Mouse (Mus musculus) embryonic stem cell, embryonic (primary cell): ENCODE measurements around the gene Mblac1.

Experiments used
- CTCF ChIA-PET, 4 experiments: fragments of 300-600 bp in 2 of 4; fragments of 350-600 bp in 2 of 4; sonication (Branson Sonifier 250); formaldehyde crosslinking; loops; one replicate each; lab custom pipeline; 2022; ENCODE audit warnings: inconsistent platforms in 2 of 4; lab: Charles Lee
- POLR2A ChIA-PET, 4 experiments: fragments of 300-600 bp in 2 of 4; fragments of 350-600 bp in 2 of 4; sonication (Branson Sonifier 250); formaldehyde crosslinking; loops; one replicate each; lab custom pipeline; 2022; ENCODE audit warnings: antibody characterized with exemption in 4 of 4, inconsistent platforms in 1 of 4; lab: Charles Lee

The Mblac1 gene

GRCm38 (mm10) chr5:138193771-138194727 is at the start of gene Mblac1:
Gene Mblac1 (plus strand): TSS chr5:138194314.
- ChIA-PET POLR2A (interaction anchor here in 3 of 4 experiments (0.6 to 2.9 kb wide), 28 partner anchors 8 to 459 kb away, joined by 3 to 14 read pairs (median 5); partner anchors contain the start of genes Cops6 (in 2 of the 3), Zfp113 (in 2 of the 3), Zkscan1 (in 2 of the 3) and Lamtor4 (in 1 of the 3)), CTCF (no interaction called here)

DNA sequence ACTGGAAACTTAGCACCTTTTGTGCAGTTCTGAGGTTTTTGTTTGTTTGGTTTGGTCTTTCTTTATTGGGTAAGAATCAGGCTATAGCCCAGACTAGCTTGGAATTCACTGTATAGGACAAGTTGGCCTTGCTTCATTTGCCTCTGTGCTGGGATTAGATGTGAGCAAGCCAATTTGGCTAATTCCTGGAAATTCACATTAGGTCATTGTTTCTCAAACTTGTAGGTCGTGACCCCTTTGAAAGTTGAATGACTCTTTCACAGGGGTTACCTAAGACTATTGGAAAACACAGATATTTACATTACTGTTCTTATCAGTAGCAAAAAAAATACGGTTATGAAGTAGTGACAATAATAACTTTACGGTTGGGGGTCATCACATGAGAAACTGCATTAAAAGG is 39.7 kb upstream of the Mblac1 start:
- POLR2A ChIA-PET: interaction anchor here in 2 of 4 experiments (0.9 to 17.7 kb wide), 10 partner anchors 11 to 519 kb away, joined by 3 to 476 read pairs (median 6); partner anchors contain the start of genes Ap4m1 (in 2 of the 2), Mcm7 (in 2 of the 2), Cnpy4 (in 1 of the 2) and Taf6 (in 1 of the 2)
- CTCF ChIA-PET: no interaction called here

DNA sequence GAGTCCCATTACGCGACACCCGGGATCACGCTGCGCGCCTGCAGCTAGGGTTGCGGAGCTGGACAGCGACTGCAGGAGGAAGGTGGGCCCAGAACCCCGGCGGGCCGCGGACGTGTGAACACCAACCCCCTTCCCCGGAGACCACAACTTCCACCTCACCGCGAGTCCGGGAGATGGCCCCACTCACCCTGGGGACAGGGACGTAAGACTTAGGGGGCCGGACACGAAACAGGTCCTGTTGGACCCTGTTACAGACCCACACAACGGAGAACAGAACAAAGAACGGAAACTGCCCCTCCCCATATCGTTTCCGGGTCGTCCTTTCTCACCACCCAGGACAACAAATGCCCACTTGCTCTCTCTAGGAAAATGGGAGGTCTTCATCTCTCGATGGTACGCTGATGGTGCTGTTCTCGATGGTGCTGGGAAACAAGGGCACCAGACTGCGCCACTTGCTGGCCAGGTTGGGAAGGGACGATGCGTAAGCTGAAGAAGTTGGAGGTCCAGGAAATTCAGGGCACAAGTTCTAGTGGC is 38.6 kb upstream of the Mblac1 start, which contains the start of gene Zfp113:
Gene Zfp113, minus strand, starts transcription at position 302 of the 534 bp plus-strand sequence.
- ChIA-PET POLR2A (interaction anchor here in 3 of 4 experiments (0.5 to 17.7 kb wide), 33 partner anchors 9 to 520 kb away, joined by 3 to 476 read pairs (median 4); partner anchors contain the start of genes Ap4m1 (in 3 of the 3), Cnpy4 (in 3 of the 3), Mcm7 (in 3 of the 3) and Taf6 (in 3 of the 3)), CTCF (interaction anchor here in 2 of 4 experiments (0.6 to 1.4 kb wide), 8 partner anchors 65 to 396 kb away, joined by 3 to 6 read pairs (median 3); no protein-coding TSS in a partner anchor)

- ChIA-PET POLR2A (interaction anchor here (0.6 to 17.7 kb wide), 37 partner anchors 9 to 1092 kb away, joined by 3 to 476 read pairs (median 5); partner anchors contain the start of genes Ap4m1 (in 4 of the 4), Mcm7 (in 4 of the 4), Cnpy4 (in 3 of the 4) and Taf6 (in 3 of the 4)), CTCF (interaction anchor here in 2 of 4 experiments (0.6 to 1.3 kb wide), 6 partner anchors 15 to 827 kb away, joined by 3 to 5 read pairs (median 3); partner anchors contain the start of gene Slc12a9 (in 1 of the 2))
Measured at GRCm38 (mm10) chr5:138160224-138160762, 33.8 kb upstream of the Mblac1 start.

GRCm38 (mm10) chr5:138160842-138161665 is 33.1 kb upstream of the Mblac1 start, which contains the start of gene Cops6:
Gene Cops6 (plus strand): TSS chr5:138161071.
- POLR2A ChIA-PET: interaction anchor here (0.6 to 17.7 kb wide), 37 partner anchors 8 to 1091 kb away, joined by 3 to 476 read pairs (median 5); partner anchors contain the start of genes Ap4m1 (in 4 of the 4), Mcm7 (in 4 of the 4), Cnpy4 (in 3 of the 4) and Taf6 (in 3 of the 4)
- CTCF ChIA-PET: interaction anchor here in 3 of 4 experiments (0.6 to 1.4 kb wide), 8 partner anchors 14 to 828 kb away, joined by 3 to 5 read pairs (median 3); partner anchors contain the start of genes Slc12a9 (in 1 of the 3) and Zkscan1 (in 1 of the 3)

- ChIA-PET CTCF (no interaction called here), POLR2A (interaction anchor here (0.7 to 17.7 kb wide), 18 partner anchors 11 to 783 kb away, joined by 3 to 476 read pairs (median 4); partner anchors contain the start of genes Cnpy4 (in 4 of the 4), Taf6 (in 4 of the 4), Ap4m1 (in 3 of the 4) and Mcm7 (in 3 of the 4))
Measured at GRCm38 (mm10) chr5:138163046-138163445, 31.1 kb upstream of the Mblac1 start.

- POLR2A ChIA-PET: interaction anchor here (0.6 to 17.7 kb wide), 17 partner anchors 8 to 385 kb away, joined by 3 to 476 read pairs (median 4); partner anchors contain the start of genes Ap4m1 (in 3 of the 4), Mcm7 (in 3 of the 4), Cnpy4 (in 2 of the 4) and Taf6 (in 2 of the 4)
- CTCF ChIA-PET: no interaction called here
Measured at GRCm38 (mm10) chr5:138163610-138164009, 30.5 kb upstream of the Mblac1 start.

DNA sequence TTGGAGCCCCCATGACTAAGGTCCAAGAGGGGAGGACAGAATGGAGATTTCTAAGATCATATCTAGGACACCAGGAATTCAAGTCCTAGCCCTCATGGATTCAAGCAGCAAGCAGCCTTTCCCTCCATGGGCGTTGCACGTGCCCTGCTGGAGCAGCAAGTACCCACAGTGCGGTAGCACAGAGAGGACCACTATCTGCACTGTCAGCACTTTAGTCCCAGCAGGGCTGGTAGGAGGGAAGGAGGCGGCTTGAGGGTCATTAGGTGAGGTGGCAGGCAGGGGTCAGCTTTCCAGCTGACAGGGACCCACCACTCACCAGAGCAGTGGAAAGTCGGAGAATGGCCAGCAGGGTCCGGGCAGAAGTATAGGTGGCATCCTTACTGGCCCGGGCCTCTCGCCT is 28.5 kb upstream of the Mblac1 start:
- CTCF ChIA-PET: no interaction called here
- POLR2A ChIA-PET: interaction anchor here (0.9 to 17.7 kb wide), 10 partner anchors 8 to 22 kb away, joined by 3 to 476 read pairs (median 4); partner anchors contain the start of genes Cnpy4 (in 3 of the 4), Taf6 (in 3 of the 4), Ap4m1 (in 2 of the 4) and Mcm7 (in 2 of the 4)

DNA sequence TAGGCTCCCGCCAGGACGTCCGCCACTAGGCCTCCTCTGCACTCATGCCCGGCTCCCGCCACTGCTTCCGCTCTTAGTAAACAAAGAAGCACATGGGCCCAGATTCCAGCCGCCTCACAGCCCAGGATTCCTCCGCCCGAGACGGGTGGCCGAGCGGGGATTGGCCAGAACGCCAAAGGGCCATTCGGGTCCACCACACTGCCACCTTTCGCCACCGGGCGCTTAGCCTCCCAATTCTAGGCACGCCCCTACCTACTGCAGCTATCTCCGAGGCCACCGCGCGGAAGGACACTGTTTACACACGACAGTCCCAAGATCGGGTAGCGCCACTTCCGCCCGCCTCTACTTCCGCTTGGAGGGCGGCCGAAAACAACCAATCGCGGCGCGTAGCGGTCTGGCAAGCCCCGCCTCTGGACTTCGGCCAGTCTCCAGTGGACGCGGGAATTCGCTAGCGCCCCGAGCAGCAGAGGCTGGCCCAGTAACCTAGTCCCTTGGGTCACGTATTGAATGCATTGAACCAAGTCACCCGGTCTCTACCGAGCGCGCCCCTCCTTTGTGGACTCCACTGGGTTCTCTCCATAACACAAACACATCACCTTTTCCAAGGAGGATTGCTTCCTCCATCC is 23.1 kb upstream of the Mblac1 start:
- ChIA-PET POLR2A (interaction anchor here (0.5 to 17.7 kb wide), 28 partner anchors 3 to 826 kb away, joined by 3 to 476 read pairs (median 4); partner anchors contain the start of genes Cops6 (in 3 of the 4), Cnpy4 (in 2 of the 4), Mblac1 (in 2 of the 4) and Taf6 (in 2 of the 4)), CTCF (interaction anchor here in 1 of 4 experiments (0.6 kb wide), 1 partner anchor 52 kb away, joined by 3 read pairs; no protein-coding TSS in a partner anchor)

- POLR2A ChIA-PET: interaction anchor here (0.7 to 13.1 kb wide), 25 partner anchors 9 to 826 kb away, joined by 3 to 476 read pairs (median 5); partner anchors contain the start of genes Cops6 (in 4 of the 4), Cnpy4 (in 3 of the 4), Taf6 (in 3 of the 4) and Zfp113 (in 3 of the 4)
Measured at GRCm38 (mm10) chr5:138171695-138172491, 22.2 kb upstream of the Mblac1 start, which contains the start of the genes Ap4m1 and Mcm7. Gene Ap4m1 (plus strand): TSS chr5:138172002. Gene Mcm7 (minus strand): TSS chr5:138172422.

GRCm38 (mm10) chr5:138173217-138173616 is 20.9 kb upstream of the Mblac1 start:
- POLR2A ChIA-PET: interaction anchor here (0.6 to 13.1 kb wide), 26 partner anchors 10 to 1554 kb away, joined by 3 to 476 read pairs (median 7); partner anchors contain the start of genes Cops6 (in 4 of the 4), Cnpy4 (in 3 of the 4), Taf6 (in 3 of the 4) and Zfp113 (in 3 of the 4)
- CTCF ChIA-PET: no interaction called here

More at GRCm38 (mm10) chr5:138171695-138172491, 22.2 kb upstream of the Mblac1 start, which contains the start of the genes Ap4m1 and Mcm7:
- CTCF ChIA-PET: interaction anchor here in 1 of 4 experiments (0.6 kb wide), 1 partner anchor 659 kb away, joined by 3 read pairs; no protein-coding TSS in a partner anchor

DNA sequence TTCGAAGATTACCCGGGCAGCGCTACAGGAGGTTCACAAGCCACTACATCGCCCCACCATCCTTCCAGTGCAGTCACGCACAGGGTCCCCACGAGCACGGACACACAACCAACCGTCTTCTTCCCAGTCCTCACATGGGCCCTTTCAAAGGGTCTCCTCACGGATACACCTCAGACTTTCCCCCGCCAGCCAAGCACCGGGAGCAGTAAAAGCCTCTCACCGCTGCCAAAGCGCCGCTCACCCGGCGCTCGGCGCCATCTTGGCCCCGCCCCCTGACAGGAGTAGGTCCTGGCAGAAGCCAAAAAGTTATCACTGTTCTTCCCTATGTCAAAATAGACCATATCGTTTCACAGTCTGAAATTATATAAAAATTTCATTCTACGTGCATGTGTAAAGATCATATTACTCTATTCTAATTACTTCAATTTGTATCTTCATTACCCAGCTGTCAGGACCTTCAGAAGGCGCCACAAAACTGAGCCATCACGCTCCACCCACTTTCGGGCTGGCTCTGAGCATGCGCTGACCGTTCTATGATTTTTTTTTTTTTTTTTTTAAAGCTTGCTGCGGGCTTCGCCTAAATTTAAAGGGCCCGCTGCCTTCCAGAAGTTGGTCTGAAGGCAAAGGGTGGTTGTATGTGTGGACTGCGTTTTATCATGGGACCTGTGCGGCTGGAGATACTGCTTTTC is 7.0 kb upstream of the Mblac1 start, which contains the start of the genes Taf6 and Cnpy4:
Gene Taf6, minus strand, starts transcription at position 502 of the 689 bp plus-strand sequence.
Gene Cnpy4, plus strand, starts transcription at position 536 of the 689 bp plus-strand sequence.
- ChIA-PET CTCF (interaction anchor here (0.5 to 1.0 kb wide), 8 partner anchors 12 to 900 kb away, joined by 3 to 8 read pairs (median 3); partner anchors contain the start of gene Ache (in 1 of the 4)), POLR2A (interaction anchor here (0.6 to 12.3 kb wide), 40 partner anchors 8 to 980 kb away, joined by 3 to 288 read pairs (median 4); partner anchors contain the start of genes Cops6 (in 3 of the 4), Mcm7 (in 3 of the 4), Zfp113 (in 3 of the 4) and Ap4m1 (in 2 of the 4))

- ChIA-PET POLR2A (interaction anchor here (0.6 to 12.3 kb wide), 38 partner anchors 8 to 979 kb away, joined by 3 to 288 read pairs (median 4); partner anchors contain the start of genes Cops6 (in 3 of the 4), Mcm7 (in 3 of the 4), Zfp113 (in 3 of the 4) and Ap4m1 (in 2 of the 4)), CTCF (interaction anchor here in 3 of 4 experiments (0.5 to 1.0 kb wide), 6 partner anchors 11 to 901 kb away, joined by 3 to 8 read pairs (median 3); partner anchors contain the start of gene Ache (in 1 of the 3))
Measured at GRCm38 (mm10) chr5:138187661-138188306, 6.3 kb upstream of the Mblac1 start.
